Mouse (Mus musculus): ENCODE results near the gene Rab27a. TPM values are rescaled to one million over a fixed set of nuclear protein-coding genes. Genes with fewer than 3 reads are reported as not detected.

Gene Rab27a
- polyA plus RNA-seq (2015; fragmentation: Nextera tagmentation; extraction: Ambion mirVana) = 1.7 and 1.8 TPM in 2 replicates

DNA sequence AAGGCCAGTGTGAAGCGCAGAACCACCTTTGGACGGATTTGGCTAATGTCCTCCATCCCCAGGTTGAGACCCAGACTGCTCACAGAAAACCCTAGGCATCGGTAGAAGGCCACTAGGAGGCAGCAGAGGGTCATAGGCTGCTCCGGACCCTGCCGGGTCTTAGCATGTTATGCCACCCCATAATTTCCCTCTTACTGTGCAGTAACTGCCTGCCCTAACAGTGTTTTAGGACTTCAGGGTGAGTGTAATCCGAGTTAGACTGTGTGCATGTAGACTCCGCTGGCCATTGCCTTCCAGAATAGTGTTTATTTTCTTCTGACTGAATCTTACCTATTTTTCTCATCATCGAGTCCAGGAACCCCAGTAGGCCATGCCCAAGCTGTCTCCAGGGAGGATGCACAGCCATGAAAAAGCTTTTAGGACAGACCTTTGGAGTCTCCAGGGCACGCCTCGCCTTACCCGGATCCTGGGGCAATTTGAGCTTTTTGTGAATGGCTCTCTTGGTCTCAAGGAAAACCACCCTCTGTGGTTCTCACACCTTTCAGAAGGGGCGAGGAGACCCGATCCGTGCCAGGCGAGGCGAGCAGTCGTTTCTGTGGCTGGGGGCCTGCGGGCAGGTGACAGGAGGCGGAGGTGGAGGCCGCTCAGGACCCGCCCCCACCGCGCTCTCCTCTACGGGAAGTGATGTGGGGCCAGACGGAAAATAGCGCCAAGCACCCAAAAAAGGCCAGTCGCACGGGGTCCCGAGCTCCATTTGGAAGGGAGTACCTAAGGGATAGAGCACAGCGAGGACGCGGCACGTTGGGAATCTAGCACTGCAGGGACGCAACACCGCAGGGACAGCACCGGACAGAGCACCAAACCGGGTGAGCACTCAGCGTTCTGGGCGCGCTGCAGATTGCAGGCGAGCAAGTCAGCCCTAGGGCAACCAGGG, at the start of gene Rab27a:
Gene Rab27a (plus strand): TSS at position 709 of the 934 bp plus-strand sequence.

DNA sequence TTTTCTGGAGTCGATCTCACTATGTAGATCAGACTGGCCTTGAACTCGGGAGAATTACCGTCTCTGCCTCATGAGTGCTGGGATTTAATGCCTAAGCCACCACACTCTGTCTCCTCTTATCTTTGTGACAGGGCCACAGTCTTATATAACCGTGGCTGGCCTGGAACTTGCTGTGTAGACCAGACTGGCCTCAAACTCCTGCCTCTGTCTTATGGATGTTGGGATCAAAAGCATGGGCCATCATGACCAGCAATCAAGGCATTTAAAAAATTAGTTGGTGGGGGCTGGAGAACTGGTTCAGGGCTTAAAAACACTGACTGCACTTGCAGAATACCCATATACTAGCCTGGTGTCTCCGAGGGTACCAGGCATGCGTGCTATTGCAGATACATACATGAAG, 4.6 kb upstream of the Rab27a start, which contains the start of gene Pigb:
Gene Pigb (minus strand): TSS at position 299 of the 400 bp plus-strand sequence.

DNA sequence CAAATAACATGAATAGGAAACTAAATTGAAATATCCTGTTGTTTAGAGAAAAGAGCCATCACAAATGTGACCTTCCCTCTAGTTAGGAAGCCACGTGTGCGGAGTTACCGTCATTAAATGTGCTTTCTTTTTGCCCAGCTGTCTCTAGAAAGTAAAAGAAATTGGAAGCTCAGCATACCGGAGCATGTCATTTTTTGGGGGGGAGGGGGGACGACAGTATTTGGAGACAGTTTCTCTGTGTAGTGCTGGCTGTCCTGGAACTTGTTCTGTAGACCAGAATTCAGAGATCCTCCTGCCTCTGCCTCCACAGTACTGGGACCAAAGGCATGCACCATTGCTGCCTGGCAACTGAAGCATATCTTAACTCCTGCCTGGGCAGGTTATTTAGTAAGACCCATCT, 56.9 kb downstream of the Rab27a start, which contains the start of gene Khdc3:
Gene Khdc3 (plus strand): TSS at position 301 of the 400 bp plus-strand sequence.

DNA sequence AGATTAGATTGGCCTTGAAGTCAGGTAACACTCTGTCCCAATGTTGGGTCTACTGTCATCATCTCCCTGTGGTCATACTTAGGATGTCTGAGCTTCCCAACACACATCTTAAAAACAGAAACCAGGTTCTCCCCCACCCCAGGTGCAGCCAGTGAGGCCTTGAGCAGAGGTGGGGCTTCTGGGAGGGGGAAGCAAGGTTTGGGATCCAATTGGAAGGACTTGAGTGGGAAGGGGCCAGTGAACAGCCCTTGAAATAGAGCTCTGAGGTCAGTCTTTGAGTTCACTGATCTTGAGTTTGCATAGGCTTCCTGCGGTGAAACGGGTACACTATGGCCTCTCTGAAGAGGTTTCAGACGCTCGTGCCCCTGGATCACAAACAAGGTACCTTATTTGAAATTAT, 57.5 kb downstream of the Rab27a start, which contains the start of gene Gm20509:
Gene Gm20509 (plus strand): TSS at position 290 of the 400 bp plus-strand sequence.

DNA sequence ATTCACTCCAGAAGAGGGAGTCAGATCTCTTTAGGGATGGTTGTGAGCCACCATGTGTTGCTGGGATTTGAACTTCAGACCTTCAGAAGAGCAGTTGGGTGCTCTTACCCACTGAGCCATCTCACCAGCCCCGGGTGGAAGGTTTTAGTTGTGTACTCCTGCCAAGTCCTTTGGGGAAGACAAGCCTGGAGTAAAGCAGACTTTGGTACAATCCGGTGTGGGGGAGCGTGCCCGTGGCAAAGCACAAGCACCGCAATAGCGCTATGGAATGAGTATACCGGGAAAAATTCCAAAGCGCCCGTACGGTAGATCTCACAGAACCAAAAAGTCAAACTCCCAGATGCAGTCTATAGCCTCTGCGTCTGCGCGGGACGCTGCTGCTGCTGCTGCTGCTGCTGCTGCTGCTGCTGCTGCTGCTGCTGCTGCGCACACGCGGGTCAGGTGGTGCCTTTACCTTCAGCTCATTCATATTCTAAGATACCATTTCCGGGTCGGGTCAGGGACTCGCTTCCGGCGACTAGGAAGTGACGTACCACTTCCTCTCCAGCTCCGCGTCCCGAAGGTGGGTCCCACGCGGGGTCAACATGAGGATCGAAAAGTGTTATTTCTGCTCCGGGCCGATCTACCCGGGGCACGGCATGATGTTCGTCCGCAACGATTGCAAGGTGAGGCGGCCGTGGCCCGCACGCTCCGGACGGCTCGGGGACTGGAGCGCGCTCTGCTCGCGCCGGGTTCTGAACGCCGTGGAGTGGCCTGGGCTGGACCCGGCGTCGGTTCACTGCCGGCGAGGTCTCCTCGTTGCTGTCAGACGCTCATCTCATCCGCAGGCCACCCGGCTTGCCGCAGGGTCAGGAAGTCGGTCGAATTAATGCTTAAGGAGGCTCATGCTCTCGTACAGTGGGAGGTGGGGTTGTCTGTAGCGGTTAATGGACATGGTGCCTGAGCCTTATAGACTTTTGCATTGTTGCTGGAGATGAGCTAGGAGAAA, 68.6 kb downstream of the Rab27a start, which contains the start of gene Rsl24d1:
Gene Rsl24d1 (plus strand): TSS at position 508 of the 988 bp plus-strand sequence.

Small RNA genes within 50 kb of the gene (microRNA-seq; reads per million reads assigned to microRNA genes)
- gene Gm27353 = 0 reads per million in 2 experiments

Other genes starting within 250 kb of the Rab27a start
- gene Prtg, start 238.0 kb upstream of the Rab27a start, polyA plus RNA-seq (2015; fragmentation: Nextera tagmentation; extraction: Ambion mirVana) = 0.22 and 0.41 TPM in 2 replicates
- 1.5 and 1.6 TPM in 2 replicates for gene Pygo1, start 119.2 kb upstream of the Rab27a start, polyA plus RNA-seq (2015; fragmentation: Nextera tagmentation; extraction: Ambion mirVana)
- 0.24 and 0.26 TPM in 2 replicates for gene Dyx1c1, start 86.1 kb upstream of the Rab27a start, polyA plus RNA-seq (2015; fragmentation: Nextera tagmentation; extraction: Ambion mirVana)
- not detected in 2 replicates for gene Gm44503, start 86.0 kb upstream of the Rab27a start, polyA plus RNA-seq (2015; fragmentation: Nextera tagmentation; extraction: Ambion mirVana)
- gene Ccpg1os, start 59.5 kb upstream of the Rab27a start, polyA plus RNA-seq (2015; fragmentation: Nextera tagmentation; extraction: Ambion mirVana) = 10.4 and 12.6 TPM in 2 replicates
- gene Ccpg1, start 59.4 kb upstream of the Rab27a start, polyA plus RNA-seq (2015; fragmentation: Nextera tagmentation; extraction: Ambion mirVana) = 24.8 and 26.3 TPM in 2 replicates
- 2.7 and 3.1 TPM in 2 replicates for gene Pigb, start 4.5 kb upstream of the Rab27a start, polyA plus RNA-seq (2015; fragmentation: Nextera tagmentation; extraction: Ambion mirVana)
- gene Khdc3, start 57.0 kb downstream of the Rab27a start, polyA plus RNA-seq (2015; fragmentation: Nextera tagmentation; extraction: Ambion mirVana) = 0.18 TPM in 1 of 2 replicates, not detected in the other
- not detected in 2 replicates for gene Gm20509, start 57.6 kb downstream of the Rab27a start, polyA plus RNA-seq (2015; fragmentation: Nextera tagmentation; extraction: Ambion mirVana)
- gene Rsl24d1, start 68.6 kb downstream of the Rab27a start, polyA plus RNA-seq (2015; fragmentation: Nextera tagmentation; extraction: Ambion mirVana) = 53.4 and 55.6 TPM in 2 replicates

All from skeletal muscle tissue, postnatal 0 days (tissue).